Mouse (Mus musculus) ovary, adult 2 months (tissue): Measurements from ENCODE around the gene Gm20403. TPM values are rescaled to one million over a fixed set of nuclear protein-coding genes. Genes with fewer than 3 reads are reported as not detected.

Source experiments
- polyA plus RNA-seq: library from polyadenylated mRNA; depleted of rRNA; stranded (reverse); fragments of >200 nt; gene quantifications from 2 replicates; pipeline ENCODE4 v1.2.3, GENCODE M21; 2012; rRNA removed

Gene Gm20403
- not detected in 2 replicates for polyA plus RNA-seq

DNA sequence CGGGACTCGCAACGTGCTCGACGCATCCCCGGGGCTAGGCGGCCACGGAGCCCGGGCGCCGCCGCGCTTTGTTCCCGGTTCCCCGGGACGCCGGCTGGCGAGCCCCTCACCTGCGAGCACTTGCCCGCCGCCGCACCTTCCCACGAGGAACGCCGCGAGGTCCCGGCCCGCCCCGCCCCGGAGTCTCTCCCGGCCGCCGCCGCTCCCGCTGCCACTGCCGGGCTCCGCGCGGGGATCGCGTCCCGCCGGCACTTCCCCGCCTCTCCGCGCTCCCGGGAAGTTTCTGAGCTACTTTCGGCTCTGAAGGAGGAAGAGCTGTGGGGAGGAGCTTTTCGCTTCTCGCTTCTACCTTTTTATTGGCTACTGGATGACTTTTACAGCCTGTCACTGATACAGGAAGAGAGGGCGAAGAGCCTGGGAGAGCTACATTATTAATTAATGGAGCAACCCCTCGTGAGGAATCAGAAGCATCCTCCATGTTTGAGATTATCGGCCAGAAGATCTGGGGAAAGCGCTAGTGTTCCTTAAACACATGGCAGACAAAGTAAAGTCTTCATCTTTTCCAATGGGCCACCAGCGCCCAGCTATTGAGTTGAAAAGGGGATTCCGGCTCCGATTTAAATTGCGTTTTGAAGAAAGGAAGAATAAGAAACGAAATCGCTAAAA is at the start of gene Gm20403:
TSS of gene Gm20403 (minus strand) at position 478 of the 666 bp plus-strand sequence.

DNA sequence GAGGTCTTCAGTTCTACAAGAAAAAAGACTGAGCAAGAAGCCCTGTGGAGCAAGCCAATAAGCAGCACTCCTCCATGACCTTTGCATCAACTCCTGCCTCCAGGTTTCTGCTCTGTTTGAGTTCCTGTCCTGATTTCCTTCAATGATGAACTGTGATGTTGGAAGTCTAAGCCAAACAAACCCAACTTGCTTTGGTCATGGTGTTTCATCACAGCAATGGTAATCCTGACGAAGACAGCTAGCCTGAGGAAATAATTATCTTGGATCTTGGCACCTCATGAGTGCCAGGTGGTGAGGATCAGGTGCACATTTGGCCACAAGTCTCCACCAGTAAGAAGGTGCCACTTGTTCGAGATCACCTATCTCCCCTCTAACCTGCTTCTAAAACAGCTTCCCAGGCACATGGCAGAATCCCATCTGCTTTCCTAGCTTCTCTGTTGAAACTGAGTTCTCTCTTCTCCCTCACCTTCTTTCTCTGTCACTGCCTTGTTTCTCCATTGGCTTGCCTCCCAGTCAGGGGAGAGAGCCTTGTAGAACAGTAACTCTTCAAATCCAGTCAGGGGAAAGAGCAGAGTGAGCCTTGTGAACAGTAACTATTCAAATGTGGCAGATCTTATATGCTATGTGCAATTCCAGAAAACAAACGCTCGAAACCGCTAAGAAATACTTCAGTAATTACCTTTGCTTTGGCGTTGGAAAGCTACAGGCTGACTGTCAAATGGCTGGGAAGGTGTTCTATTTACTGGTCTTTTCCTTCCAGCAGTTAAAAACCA is 27.5 kb upstream of the Gm20403 start, which contains the start of gene Baz1a:
TSS of gene Baz1a (minus strand) at position 723 of the 773 bp plus-strand sequence.

Other genes starting within 250 kb of the Gm20403 start
- 16.0 and 17.6 TPM in 2 replicates for gene Snx6, start 190.8 kb downstream of the Gm20403 start, polyA plus RNA-seq
- 4.5 and 4.6 TPM in 2 replicates for gene Cfl2, start 123.7 kb downstream of the Gm20403 start, polyA plus RNA-seq
- gene Baz1a, start 27.8 kb upstream of the Gm20403 start, polyA plus RNA-seq = 2.2 and 3.3 TPM in 2 replicates
- gene 2700097O09Rik, start 93.6 kb upstream of the Gm20403 start, polyA plus RNA-seq = 3.9 and 5.0 TPM in 2 replicates
- gene Srp54a, start 93.7 kb upstream of the Gm20403 start, polyA plus RNA-seq = 17.1 and 25.0 TPM in 2 replicates
- gene Fam177a, start 137.9 kb upstream of the Gm20403 start, polyA plus RNA-seq = 3.4 and 6.5 TPM in 2 replicates
- gene Srp54b, start 168.6 kb upstream of the Gm20403 start, polyA plus RNA-seq = 16.8 and 41.4 TPM in 2 replicates
- not detected in 2 replicates for gene 1700047I17Rik2, start 213.1 kb upstream of the Gm20403 start, polyA plus RNA-seq
- 3.0 and 5.1 TPM in 2 replicates for gene Srp54c, start 243.6 kb upstream of the Gm20403 start, polyA plus RNA-seq